Mouse (Mus musculus): ENCODE data around the gene Maff. TPM values are rescaled to one million over a fixed set of nuclear protein-coding genes. Genes with fewer than 3 reads are reported as not detected.

The Maff gene
- polyA plus RNA-seq, 1 experiment from 2014 or later, result 1.0 TPM

DNA sequence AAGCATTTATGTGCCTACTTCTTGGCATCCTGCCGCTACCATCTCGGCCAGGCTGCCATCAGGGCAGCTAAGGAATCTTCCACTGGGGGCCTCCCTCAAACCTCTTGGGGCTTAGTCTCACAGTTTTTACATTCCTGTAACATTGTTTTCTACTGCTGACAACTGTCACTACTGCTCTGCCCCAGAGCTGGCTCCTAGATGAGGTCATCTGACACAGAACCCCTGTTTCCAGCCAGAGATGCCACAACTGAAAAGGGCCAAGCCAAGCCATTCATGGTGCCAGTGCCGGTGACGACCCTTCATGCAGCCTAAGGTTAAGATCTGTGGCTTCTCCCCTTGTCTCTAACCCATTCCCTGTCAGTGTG is 22.6 kb upstream of the Maff start:
- H3K36me3 ChIP-seq, result no peaks in the 10 kb centered on the region
- H3K4me3 ChIP-seq, result no peak overlapping the region
- no peak overlapping the region for H3K9ac ChIP-seq
- H3K4me1 ChIP-seq (replicated peaks), result peaks cover 30% of the 10 kb centered on the region
- WGBS, result 77% methylated on average over 4 of the region's 4 CpGs
- no peaks in the 10 kb centered on the region for H3K27me3 ChIP-seq
- H3K9me3 ChIP-seq, result no peaks in the 10 kb centered on the region
- H3K27ac ChIP-seq (replicated peaks), result peak overlapping the region; percentile 29; the same call in 1 of the 2 replicates
- H3K4me2 ChIP-seq, result no peak overlapping the region
- ATAC-seq (ENCODE audit: low FRiP score, low read depth), result no peak

DNA sequence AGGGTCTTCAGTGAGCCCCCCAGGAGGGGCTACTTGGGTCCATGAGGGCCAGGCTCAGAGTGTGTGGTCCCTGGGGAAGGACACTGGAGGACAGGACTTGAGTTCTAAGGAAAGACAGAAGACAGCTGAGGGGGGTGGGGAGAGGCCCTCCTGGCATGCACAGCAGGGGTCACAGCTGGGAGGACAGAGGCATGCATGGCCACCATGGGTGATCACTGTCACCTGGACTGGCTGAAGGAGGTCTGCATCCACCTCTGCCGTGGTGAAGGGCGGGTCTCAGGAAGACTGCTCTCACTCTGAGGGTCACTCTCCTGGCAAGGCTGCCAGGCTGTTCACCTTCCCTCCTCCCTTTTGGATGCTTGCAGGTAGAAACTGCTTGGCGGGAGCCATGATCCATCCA is 22.0 kb upstream of the Maff start:
- Histone ChIP-seq H3K4me1 (replicated peaks) (peaks cover 30% of the 10 kb centered on the region), H3K27me3 (no peaks in the 10 kb centered on the region), H3K9ac (no peak overlapping the region), H3K4me2 (no peak overlapping the region), H3K36me3 (no peaks in the 10 kb centered on the region), H3K4me3 (no peak overlapping the region), H3K27ac (replicated peaks) (no peak overlapping the region), H3K9me3 (no peaks in the 10 kb centered on the region)
- ATAC-seq (ENCODE audit: low FRiP score, low read depth), result no peak
- 91% methylated on average over 3 of the region's 3 CpGs for WGBS

DNA sequence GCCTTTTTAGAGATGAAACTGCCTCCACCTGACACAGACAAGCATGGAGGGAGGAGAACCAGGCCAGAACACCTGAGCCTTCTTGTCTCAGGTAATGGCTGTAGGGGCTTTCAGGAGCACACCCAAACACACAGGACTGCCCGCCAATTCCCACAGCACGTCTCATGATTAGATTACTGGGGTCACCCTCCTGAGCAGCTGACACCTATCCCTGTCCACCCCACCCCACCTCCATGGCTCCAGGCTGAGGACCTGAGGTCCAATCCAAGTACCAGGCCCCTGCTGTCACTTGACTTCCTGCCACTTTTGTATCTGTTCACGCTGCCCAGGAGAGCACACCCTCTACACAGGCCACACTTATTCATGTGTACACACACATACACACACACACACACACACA is 20.7 kb upstream of the Maff start:
- Histone ChIP-seq H3K36me3 (no peaks in the 10 kb centered on the region), H3K27ac (replicated peaks) (no peak overlapping the region), H3K9me3 (no peaks in the 10 kb centered on the region), H3K4me2 (no peak overlapping the region), H3K4me3 (no peak overlapping the region), H3K4me1 (replicated peaks) (peaks cover 30% of the 10 kb centered on the region), H3K9ac (no peak overlapping the region), H3K27me3 (no peaks in the 10 kb centered on the region)
- WGBS, result 70% methylated on average over 3 of the region's 3 CpGs
- ATAC-seq (ENCODE audit: low FRiP score, low read depth), result no peak

DNA sequence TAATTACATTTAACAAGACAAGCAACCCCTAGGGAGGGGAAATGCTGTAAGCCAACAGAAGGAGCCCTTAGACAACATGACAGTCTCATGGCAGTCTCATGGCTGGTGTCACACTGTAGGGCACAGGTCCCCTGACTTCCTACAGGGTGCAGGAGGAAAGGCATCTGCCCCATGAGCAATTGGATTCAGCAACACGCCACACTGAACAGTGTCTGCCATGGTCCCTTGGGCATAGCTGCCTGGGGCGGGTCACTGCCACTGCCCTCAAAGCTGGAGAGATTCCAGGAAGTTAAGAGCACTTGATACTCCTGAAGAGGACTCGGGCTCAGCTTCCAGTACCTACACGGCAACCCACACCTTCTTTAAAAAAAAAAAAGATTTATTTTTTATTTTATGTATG is 20.2 kb upstream of the Maff start:
- Histone ChIP-seq H3K27me3 (no peaks in the 10 kb centered on the region), H3K9ac (no peak overlapping the region), H3K27ac (replicated peaks) (peak overlapping the region; percentile 91), H3K4me1 (replicated peaks) (peaks cover 30% of the 10 kb centered on the region), H3K9me3 (no peaks in the 10 kb centered on the region), H3K36me3 (no peaks in the 10 kb centered on the region), H3K4me2 (peak overlapping the region; percentile 79; the same call in 1 of the 2 replicates), H3K4me3 (no peak overlapping the region)
- whole genome bisulfite sequencing, result 64% methylated on average over 4 of the region's 4 CpGs
- no peak for ATAC-seq (ENCODE audit: low FRiP score, low read depth)

- H3K9me3 ChIP-seq, result no peaks in the 10 kb centered on the region
- no peaks in the 10 kb centered on the region for H3K36me3 ChIP-seq
- H3K4me1 ChIP-seq (replicated peaks), result peaks cover 30% of the 10 kb centered on the region
- H3K9ac ChIP-seq, result peak overlapping the region; percentile 59
- ATAC-seq (ENCODE audit: low FRiP score, low read depth), result peak; percentile 17; the same call in 1 of the 2 replicates
- H3K27ac ChIP-seq (replicated peaks), result peak overlapping the region; percentile 91
- peak overlapping the region; percentile 79 for H3K4me2 ChIP-seq
- H3K4me3 ChIP-seq, result peak overlapping the region; percentile 52
- 8% methylated on average over 20 of the region's 20 CpGs for WGBS
- H3K27me3 ChIP-seq, result no peaks in the 10 kb centered on the region
Observed at GRCm38 (mm10) chr15:79326971-79327961, 19.2 kb upstream of the Maff start.

DNA sequence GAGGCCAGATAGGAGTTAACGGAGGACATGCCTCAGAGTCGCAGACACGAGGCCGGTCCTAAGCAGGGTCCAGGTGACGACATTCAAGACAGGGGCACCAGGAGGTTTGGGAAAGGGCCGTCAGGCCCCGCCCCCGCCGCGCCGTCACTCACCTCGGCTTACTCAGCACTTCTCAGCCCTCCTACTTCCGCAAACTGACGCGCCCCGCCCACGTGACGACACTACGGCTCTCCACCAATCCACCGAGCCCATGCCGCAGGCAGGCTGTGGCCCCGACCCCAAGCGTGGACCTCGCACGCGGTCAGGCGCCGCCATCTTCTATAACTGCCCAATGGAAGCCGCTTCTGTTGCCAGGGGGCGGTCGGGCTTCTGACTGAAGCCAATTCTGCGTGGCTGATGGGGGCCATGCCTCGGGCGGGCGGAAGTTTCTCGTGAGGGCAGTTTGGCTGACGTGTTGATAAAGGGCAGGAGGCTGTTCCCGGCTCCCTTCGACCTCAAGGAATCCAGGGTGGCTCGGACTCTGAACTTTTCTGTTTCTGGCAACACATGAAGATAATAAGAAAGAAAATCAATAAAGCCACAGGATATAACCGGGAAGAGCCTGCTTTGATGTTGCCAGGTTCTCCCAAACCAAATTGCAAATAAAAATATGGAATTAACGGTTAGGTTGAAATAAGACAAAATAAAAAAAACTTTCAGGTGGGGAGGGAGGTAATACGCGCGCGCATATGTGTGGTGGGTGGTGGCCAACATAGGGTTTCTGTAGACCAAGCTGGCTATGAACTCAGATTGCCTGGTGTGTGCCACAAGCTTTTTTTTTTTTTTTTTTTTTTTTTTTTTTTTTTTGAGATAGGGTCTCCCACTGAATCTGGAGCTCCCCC is 18.1 kb upstream of the Maff start, which contains the start of gene Pla2g6:
Pla2g6 (minus strand) TSS at position 333 of the 881 bp plus-strand sequence.
- H3K27me3 ChIP-seq, result no peaks in the 10 kb centered on the region
- 3% methylated on average over 46 of the region's 46 CpGs for WGBS
- H3K4me1 ChIP-seq (replicated peaks), result peaks cover 30% of the 10 kb centered on the region
- no peaks in the 10 kb centered on the region for H3K9me3 ChIP-seq
- peak within 1 kb of the TSS; percentile 79 for H3K4me2 ChIP-seq
- H3K4me3 ChIP-seq, result peak within 1 kb of the TSS; percentile 52
- peak; percentile 97 for ATAC-seq (ENCODE audit: low FRiP score, low read depth)
- no peaks in the 10 kb centered on the region for H3K36me3 ChIP-seq
- peak within 1 kb of the TSS; percentile 59 for H3K9ac ChIP-seq
- H3K27ac ChIP-seq (replicated peaks), result peak within 1 kb of the TSS; percentile 91

GRCm38 (mm10) chr15:79328939-79329275 is 17.5 kb upstream of the Maff start:
- 0 out of 2 replicates have a peak overlapping the region, but pooled peaks have one; percentile 91 for H3K27ac ChIP-seq (replicated peaks)
- WGBS, result 99% methylated on average over 4 of the region's 4 CpGs
- peak overlapping the region; percentile 79 for H3K4me2 ChIP-seq
- no peak overlapping the region for H3K9ac ChIP-seq
- no peaks in the 10 kb centered on the region for H3K36me3 ChIP-seq
- ATAC-seq (ENCODE audit: low FRiP score, low read depth), result no peak
- H3K4me3 ChIP-seq, result no peak overlapping the region
- peaks cover 30% of the 10 kb centered on the region for H3K4me1 ChIP-seq (replicated peaks)
- H3K9me3 ChIP-seq, result no peaks in the 10 kb centered on the region
- H3K27me3 ChIP-seq, result no peaks in the 10 kb centered on the region

GRCm38 (mm10) chr15:79329346-79329978 is 17.0 kb upstream of the Maff start:
- H3K36me3 ChIP-seq, result no peaks in the 10 kb centered on the region
- no peak overlapping the region for H3K4me3 ChIP-seq
- peaks cover 25% of the 10 kb centered on the region for H3K4me1 ChIP-seq (replicated peaks)
- H3K9ac ChIP-seq, result no peak overlapping the region
- no peaks in the 10 kb centered on the region for H3K27me3 ChIP-seq
- no peaks in the 10 kb centered on the region for H3K9me3 ChIP-seq
- WGBS, result 95% methylated on average over 6 of the region's 6 CpGs
- no peak overlapping the region for H3K27ac ChIP-seq (replicated peaks)
- ATAC-seq (ENCODE audit: low FRiP score, low read depth), result no peak
- H3K4me2 ChIP-seq, result no peak overlapping the region

- H3K9me3 ChIP-seq, result no peaks in the 10 kb centered on the region
- WGBS, result 89% methylated on average over 6 of the region's 6 CpGs
- H3K4me1 ChIP-seq (replicated peaks), result peaks cover 25% of the 10 kb centered on the region
- no peaks in the 10 kb centered on the region for H3K36me3 ChIP-seq
- H3K27me3 ChIP-seq, result no peaks in the 10 kb centered on the region
- no peak overlapping the region for H3K4me3 ChIP-seq
- H3K27ac ChIP-seq (replicated peaks), result no peak overlapping the region
- no peak for ATAC-seq (ENCODE audit: low FRiP score, low read depth)
- no peak overlapping the region for H3K4me2 ChIP-seq
- no peak overlapping the region for H3K9ac ChIP-seq
Observed at GRCm38 (mm10) chr15:79329979-79330363, 16.4 kb upstream of the Maff start.

GRCm38 (mm10) chr15:79330521-79330920 is 15.9 kb upstream of the Maff start:
- no peak overlapping the region for H3K9ac ChIP-seq
- H3K4me1 ChIP-seq (replicated peaks), result peaks cover 20% of the 10 kb centered on the region
- H3K9me3 ChIP-seq, result no peaks in the 10 kb centered on the region
- no peak overlapping the region for H3K4me3 ChIP-seq
- 83% methylated on average over 4 of the region's 4 CpGs for WGBS
- H3K4me2 ChIP-seq, result no peak overlapping the region
- no peaks in the 10 kb centered on the region for H3K27me3 ChIP-seq
- H3K27ac ChIP-seq (replicated peaks), result no peak overlapping the region
- no peak for ATAC-seq (ENCODE audit: low FRiP score, low read depth)
- no peaks in the 10 kb centered on the region for H3K36me3 ChIP-seq

DNA sequence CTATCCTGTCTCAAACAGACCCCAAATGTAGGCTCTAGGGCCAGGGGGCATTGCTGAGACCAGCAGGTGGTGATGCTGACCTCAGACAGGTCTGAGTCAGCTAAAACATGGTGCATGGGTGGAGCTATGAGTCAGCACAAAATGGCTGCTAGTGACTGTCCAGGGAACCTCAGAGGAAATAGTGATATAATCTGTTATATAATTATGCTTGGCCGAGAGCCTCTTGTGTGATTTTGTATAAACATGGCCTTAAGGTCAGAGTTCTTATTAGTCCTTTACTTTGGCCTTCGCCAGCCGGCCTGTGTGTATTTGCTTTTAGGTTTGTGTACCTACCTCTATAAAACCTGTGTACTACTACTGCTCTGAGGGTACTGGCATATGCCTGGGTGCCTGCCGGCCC is 13.0 kb upstream of the Maff start:
- no peak overlapping the region for H3K4me3 ChIP-seq
- H3K9ac ChIP-seq, result no peak overlapping the region
- no peak overlapping the region for H3K27ac ChIP-seq (replicated peaks)
- 77% methylated on average over 4 of the region's 4 CpGs for WGBS
- no peaks in the 10 kb centered on the region for H3K4me1 ChIP-seq (replicated peaks)
- H3K36me3 ChIP-seq, result no peaks in the 10 kb centered on the region
- H3K4me2 ChIP-seq, result no peak overlapping the region
- no peaks in the 10 kb centered on the region for H3K9me3 ChIP-seq
- no peak for ATAC-seq (ENCODE audit: low FRiP score, low read depth)
- no peaks in the 10 kb centered on the region for H3K27me3 ChIP-seq

Measured in hindbrain, embryonic 15.5 days (tissue).